Mouse (Mus musculus): ENCODE measurements around the gene Astn1. TPM values are rescaled to one million over a fixed set of nuclear protein-coding genes. Genes with fewer than 3 reads are reported as not detected.

Gene Astn1
- total and polyA plus RNA-seq, 2 experiments, result 0.02 to 0.55 TPM

DNA sequence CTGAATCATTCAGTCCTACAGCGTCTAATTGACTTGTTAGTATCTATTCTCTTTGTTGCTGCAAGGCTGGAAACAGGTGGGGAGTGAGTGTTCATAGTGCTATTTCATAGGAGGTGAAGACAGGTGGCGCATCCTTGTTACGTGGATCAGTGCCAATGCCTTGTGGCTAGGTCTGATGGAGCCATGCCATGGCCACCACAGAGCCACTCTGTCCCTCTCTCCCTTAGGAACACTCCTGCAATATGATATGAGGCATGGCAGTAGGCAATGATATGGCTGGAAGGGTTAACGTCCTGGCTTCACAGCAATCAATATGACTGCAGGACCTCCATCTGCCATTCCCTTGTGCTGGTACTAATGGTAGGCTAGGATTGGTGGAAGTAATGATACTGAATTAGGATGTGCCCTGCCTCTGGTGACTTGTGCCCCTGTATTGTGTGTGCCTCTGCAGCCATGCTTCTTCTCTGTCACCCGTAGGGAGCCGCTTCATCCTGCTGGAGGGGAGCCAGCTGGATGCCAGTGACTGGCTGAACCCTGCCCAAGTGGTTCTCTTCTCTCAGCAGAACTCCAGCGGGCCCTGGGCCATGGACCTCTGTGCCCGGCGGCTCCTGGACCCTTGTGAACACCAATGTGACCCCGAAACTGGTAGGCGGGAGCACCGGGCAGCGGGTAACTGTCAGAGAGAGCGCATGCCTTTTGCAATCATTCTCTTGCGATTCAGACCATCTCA, 148.6 kb downstream of the Astn1 start:
- H3K9ac ChIP-seq (ENCODE audit: low read depth, low read length), result no peak overlapping the region
- H3K36me3 ChIP-seq (ENCODE audit: control insufficient read depth, insufficient read depth, low read length), result no peaks in the 10 kb centered on the region
- no peak for TF ChIP-seq POLR2A (IDR thresholded peaks at IDR 0.05; ENCODE audit: extremely low read depth, insufficient read depth, low read length)
- no peak for TF ChIP-seq CTCF (IDR thresholded peaks at IDR 0.05; ENCODE audit: low read depth, low read length)
- no peak overlapping the region for H3K27ac ChIP-seq (replicated peaks; ENCODE audit: insufficient read depth, low read depth, low read length)
- DNase-seq (ENCODE audit: extremely low read depth, low read depth, low spot score), result no peak
- H3K27me3 ChIP-seq (ENCODE audit: control insufficient read depth, insufficient read depth, low read length), result no peaks in the 10 kb centered on the region
- no peak overlapping the region for H3K4me3 ChIP-seq (ENCODE audit: insufficient read depth, low read depth, low read length)
- no peaks in the 10 kb centered on the region for H3K79me2 ChIP-seq (ENCODE audit: control insufficient read depth, insufficient read depth, low read length)
- WGBS, result 90% methylated on average over 15 of the region's 15 CpGs
- H3K4me1 ChIP-seq (ENCODE audit: control insufficient read depth, insufficient read depth, low read length), result 0 out of 2 replicates have a peak, but pooled peaks cover 2% of the 10 kb centered on the region

DNA sequence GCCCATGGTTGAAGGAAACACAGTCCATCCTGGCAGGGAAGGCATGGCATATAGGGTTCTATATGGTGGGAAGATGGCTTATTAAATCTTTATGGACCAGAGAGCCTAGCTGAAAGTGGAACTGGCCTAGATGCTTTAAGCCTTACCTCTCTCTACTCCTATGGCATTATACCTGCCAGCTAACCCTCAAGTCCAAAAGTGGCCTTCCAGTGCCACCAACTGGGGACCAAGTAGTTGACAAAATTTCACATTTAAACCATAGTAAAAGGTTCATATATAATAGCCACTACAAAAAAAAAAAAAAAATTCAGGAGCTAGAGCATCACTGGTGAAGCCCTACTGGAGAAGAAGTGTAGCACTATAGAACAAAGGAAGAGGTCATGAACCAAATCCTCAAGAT, 150.0 kb downstream of the Astn1 start:
- Histone ChIP-seq H3K36me3 (ENCODE audit: control insufficient read depth, insufficient read depth, low read length) (no peaks in the 10 kb centered on the region), H3K4me3 (ENCODE audit: insufficient read depth, low read depth, low read length) (no peak overlapping the region), H3K9ac (ENCODE audit: low read depth, low read length) (no peak overlapping the region), H3K27ac (replicated peaks; ENCODE audit: insufficient read depth, low read depth, low read length) (no peak overlapping the region), H3K4me1 (ENCODE audit: control insufficient read depth, insufficient read depth, low read length) (0 out of 2 replicates have a peak, but pooled peaks cover 2% of the 10 kb centered on the region), H3K79me2 (ENCODE audit: control insufficient read depth, insufficient read depth, low read length) (no peaks in the 10 kb centered on the region), H3K27me3 (ENCODE audit: control insufficient read depth, insufficient read depth, low read length) (no peaks in the 10 kb centered on the region)
- TF ChIP-seq CTCF (IDR thresholded peaks at IDR 0.05; ENCODE audit: low read depth, low read length) (no peak), POLR2A (IDR thresholded peaks at IDR 0.05; ENCODE audit: extremely low read depth, insufficient read depth, low read length) (no peak)
- no peak for DNase-seq (ENCODE audit: extremely low read depth, low read depth, low spot score)

DNA sequence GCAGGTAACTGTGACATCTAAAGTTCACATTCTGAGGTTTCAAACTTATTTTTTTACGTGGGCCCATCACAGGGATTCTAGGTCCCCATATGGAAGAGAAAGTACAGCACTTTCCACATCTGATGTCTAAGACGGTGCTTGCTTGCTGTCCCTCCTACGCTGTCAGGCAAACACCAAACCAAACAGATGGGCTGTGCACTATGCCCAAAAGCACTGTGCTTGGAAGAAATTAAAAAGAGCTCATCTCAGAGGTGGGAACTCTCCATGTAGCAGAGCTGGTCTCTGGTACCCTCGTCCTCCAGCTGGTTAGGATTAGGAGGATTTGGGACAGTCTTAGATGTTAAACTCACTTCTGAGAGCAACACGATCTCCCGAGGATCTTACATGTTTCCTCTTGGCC, 150.6 kb downstream of the Astn1 start:
- no peak overlapping the region for H3K27ac ChIP-seq (replicated peaks; ENCODE audit: insufficient read depth, low read depth, low read length)
- H3K79me2 ChIP-seq (ENCODE audit: control insufficient read depth, insufficient read depth, low read length), result no peaks in the 10 kb centered on the region
- no peaks in the 10 kb centered on the region for H3K27me3 ChIP-seq (ENCODE audit: control insufficient read depth, insufficient read depth, low read length)
- TF ChIP-seq POLR2A (IDR thresholded peaks at IDR 0.05; ENCODE audit: extremely low read depth, insufficient read depth, low read length), result no peak
- no peak for TF ChIP-seq CTCF (IDR thresholded peaks at IDR 0.05; ENCODE audit: low read depth, low read length)
- H3K36me3 ChIP-seq (ENCODE audit: control insufficient read depth, insufficient read depth, low read length), result no peaks in the 10 kb centered on the region
- H3K4me3 ChIP-seq (ENCODE audit: insufficient read depth, low read depth, low read length), result no peak overlapping the region
- no peak for DNase-seq (ENCODE audit: extremely low read depth, low read depth, low spot score)
- no peaks in the 10 kb centered on the region for H3K4me1 ChIP-seq (ENCODE audit: control insufficient read depth, insufficient read depth, low read length)
- 79% methylated on average over 6 of the region's 6 CpGs for WGBS
- no peak overlapping the region for H3K9ac ChIP-seq (ENCODE audit: low read depth, low read length)

DNA sequence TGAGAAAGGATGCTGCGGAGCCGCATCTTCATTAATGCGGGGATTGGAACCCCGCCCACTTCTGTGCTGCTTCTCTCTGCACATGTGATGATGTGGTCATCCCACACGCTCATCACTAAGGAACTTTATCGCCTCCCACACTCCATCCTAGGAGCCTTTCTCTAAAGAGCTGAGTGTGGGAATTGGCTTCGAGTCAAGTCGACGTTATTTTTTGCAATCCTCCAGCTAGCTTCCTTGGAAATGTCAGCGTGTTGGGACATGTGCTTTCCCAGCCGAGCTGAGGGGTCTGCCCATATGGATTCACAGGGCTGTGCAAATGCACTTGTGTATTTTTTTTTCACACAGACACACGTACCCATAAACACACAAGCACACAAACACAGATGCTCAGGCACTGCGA, 151.5 kb downstream of the Astn1 start:
- Histone ChIP-seq H3K36me3 (ENCODE audit: control insufficient read depth, insufficient read depth, low read length) (no peaks in the 10 kb centered on the region), H3K27ac (replicated peaks; ENCODE audit: insufficient read depth, low read depth, low read length) (no peak overlapping the region), H3K79me2 (ENCODE audit: control insufficient read depth, insufficient read depth, low read length) (no peaks in the 10 kb centered on the region), H3K27me3 (ENCODE audit: control insufficient read depth, insufficient read depth, low read length) (no peaks in the 10 kb centered on the region), H3K4me1 (ENCODE audit: control insufficient read depth, insufficient read depth, low read length) (no peaks in the 10 kb centered on the region), H3K9ac (ENCODE audit: low read depth, low read length) (no peak overlapping the region), H3K4me3 (ENCODE audit: insufficient read depth, low read depth, low read length) (no peak overlapping the region)
- DNase-seq (ENCODE audit: extremely low read depth, low read depth, low spot score), result no peak
- no peak for TF ChIP-seq CTCF (IDR thresholded peaks at IDR 0.05; ENCODE audit: low read depth, low read length)
- no peak for TF ChIP-seq POLR2A (IDR thresholded peaks at IDR 0.05; ENCODE audit: extremely low read depth, insufficient read depth, low read length)
- WGBS, result 85% methylated on average over 13 of the region's 13 CpGs

DNA sequence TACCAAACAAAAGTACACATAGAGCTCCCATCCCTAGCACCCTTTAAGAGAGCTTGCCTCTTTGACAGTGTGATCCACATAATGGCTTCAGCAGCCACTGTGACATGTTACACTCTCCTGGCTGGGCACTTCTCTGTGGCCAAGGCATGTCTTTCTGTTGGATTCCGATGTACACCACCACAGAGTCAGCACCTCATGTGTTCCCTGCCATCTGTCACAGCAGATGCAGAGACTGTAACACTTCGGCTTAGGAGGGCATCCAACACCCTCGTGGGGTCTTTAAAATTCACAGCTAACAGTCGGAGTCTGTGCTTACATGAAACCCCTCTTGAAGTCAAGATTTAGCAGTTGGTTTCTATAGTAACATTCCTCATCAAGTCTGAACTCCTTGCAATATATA, 154.5 kb downstream of the Astn1 start:
- Histone ChIP-seq H3K27ac (replicated peaks; ENCODE audit: insufficient read depth, low read depth, low read length) (no peak overlapping the region), H3K36me3 (ENCODE audit: control insufficient read depth, insufficient read depth, low read length) (no peaks in the 10 kb centered on the region), H3K4me3 (ENCODE audit: insufficient read depth, low read depth, low read length) (no peak overlapping the region), H3K79me2 (ENCODE audit: control insufficient read depth, insufficient read depth, low read length) (no peaks in the 10 kb centered on the region), H3K9ac (ENCODE audit: low read depth, low read length) (no peak overlapping the region), H3K4me1 (ENCODE audit: control insufficient read depth, insufficient read depth, low read length) (no peaks in the 10 kb centered on the region), H3K27me3 (ENCODE audit: control insufficient read depth, insufficient read depth, low read length) (no peaks in the 10 kb centered on the region)
- DNase-seq (ENCODE audit: extremely low read depth, low read depth, low spot score), result no peak
- 85% methylated on average over 4 of the region's 4 CpGs for WGBS
- no peak for TF ChIP-seq POLR2A (IDR thresholded peaks at IDR 0.05; ENCODE audit: extremely low read depth, insufficient read depth, low read length)
- no peak for TF ChIP-seq CTCF (IDR thresholded peaks at IDR 0.05; ENCODE audit: low read depth, low read length)

DNA sequence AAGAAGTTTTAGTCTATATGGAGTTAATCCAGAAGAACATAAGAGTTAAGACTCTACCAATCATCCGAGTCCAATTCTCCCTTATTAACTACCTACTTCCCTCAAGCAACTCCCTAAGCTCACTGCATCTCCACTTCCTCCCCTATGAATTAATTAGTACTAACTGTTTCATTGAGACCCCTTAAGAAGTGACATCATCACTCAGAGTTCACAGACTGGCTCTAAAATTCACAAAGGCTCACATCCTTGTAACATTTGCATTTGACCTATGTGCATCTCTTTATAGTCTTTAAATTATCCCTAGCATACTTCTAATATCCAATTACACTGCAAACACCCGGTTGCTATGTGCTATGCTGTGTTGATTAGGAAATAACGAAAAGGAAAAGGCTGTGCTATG, 174.1 kb downstream of the Astn1 start:
- no peaks in the 10 kb centered on the region for H3K4me1 ChIP-seq (ENCODE audit: control insufficient read depth, insufficient read depth, low read length)

More for the DNA sequence above, 174.1 kb downstream of the Astn1 start:
- TF ChIP-seq CTCF (IDR thresholded peaks at IDR 0.05; ENCODE audit: low read depth, low read length) (no peak), POLR2A (IDR thresholded peaks at IDR 0.05; ENCODE audit: extremely low read depth, insufficient read depth, low read length) (no peak)
- Histone ChIP-seq H3K4me3 (ENCODE audit: insufficient read depth, low read depth, low read length) (no peak overlapping the region), H3K36me3 (ENCODE audit: control insufficient read depth, insufficient read depth, low read length) (no peaks in the 10 kb centered on the region), H3K9ac (ENCODE audit: low read depth, low read length) (no peak overlapping the region), H3K79me2 (ENCODE audit: control insufficient read depth, insufficient read depth, low read length) (no peaks in the 10 kb centered on the region), H3K27me3 (ENCODE audit: control insufficient read depth, insufficient read depth, low read length) (no peaks in the 10 kb centered on the region), H3K27ac (replicated peaks; ENCODE audit: insufficient read depth, low read depth, low read length) (no peak overlapping the region)
- no peak for DNase-seq (ENCODE audit: extremely low read depth, low read depth, low spot score)
- 85% methylated on average over 3 of the region's 3 CpGs for WGBS
